Mouse (Mus musculus): ENCODE measurements around the gene Crkl.

Gene Crkl

GRCm38 (mm10) chr16:17451541-17452372 is at the start of gene Crkl:
Gene Crkl (plus strand): TSS chr16:17451987.
- DNase-seq = peak; percentile 96

- peak; percentile 75 to 78 for DNase-seq
Observed at GRCm38 (mm10) chr16:17402855-17403254, 48.9 kb upstream of the Crkl start.

GRCm38 (mm10) chr16:17405271-17405696 is 46.5 kb upstream of the Crkl start:
- DNase-seq = no peak

GRCm38 (mm10) chr16:17405736-17406443 is 45.9 kb upstream of the Crkl start, which contains the start of the genes Snap29 and Pi4ka:
Gene Snap29 (plus strand): TSS chr16:17405986.
Gene Pi4ka (minus strand): TSS chr16:17406314.
- peak; percentile 100 for DNase-seq

- DNase-seq = peak; percentile 43 to 49
Observed at GRCm38 (mm10) chr16:17406512-17407231, 45.1 kb upstream of the Crkl start.

- peak; percentile 62 to 64 for DNase-seq
Observed at GRCm38 (mm10) chr16:17409046-17409445, 42.7 kb upstream of the Crkl start.

GRCm38 (mm10) chr16:17410209-17410608 is 41.6 kb upstream of the Crkl start:
- no peak for DNase-seq

GRCm38 (mm10) chr16:17423021-17423420 is 28.8 kb upstream of the Crkl start:
- no peak for DNase-seq

GRCm38 (mm10) chr16:17432576-17432975 is 19.2 kb upstream of the Crkl start:
- DNase-seq = peak; percentile 32 to 35

GRCm38 (mm10) chr16:17452373-17452715 is 557 bp downstream of the Crkl start:
- DNase-seq = peak in 1 of 2 experiments; percentile 58

- no peak for DNase-seq
Observed at GRCm38 (mm10) chr16:17456901-17457300, 5.1 kb downstream of the Crkl start.

- peak; percentile 70 to 78 for DNase-seq
Observed at GRCm38 (mm10) chr16:17460254-17460653, 8.5 kb downstream of the Crkl start.

- DNase-seq = no peak
Observed at GRCm38 (mm10) chr16:17461596-17461995, 9.8 kb downstream of the Crkl start.

GRCm38 (mm10) chr16:17463184-17463583 is 11.4 kb downstream of the Crkl start:
- peak; percentile 4 to 25 for DNase-seq

- DNase-seq = no peak
Observed at GRCm38 (mm10) chr16:17466875-17467663, 15.3 kb downstream of the Crkl start.

- DNase-seq = no peak
Observed at GRCm38 (mm10) chr16:17472498-17472897, 20.7 kb downstream of the Crkl start.

GRCm38 (mm10) chr16:17474091-17474490 is 22.3 kb downstream of the Crkl start:
- peak; percentile 42 to 49 for DNase-seq

- no peak for DNase-seq
Observed at GRCm38 (mm10) chr16:17474761-17475160, 23.0 kb downstream of the Crkl start.

GRCm38 (mm10) chr16:17475326-17475725 is 23.5 kb downstream of the Crkl start:
- no peak for DNase-seq

- no peak for DNase-seq
Observed at GRCm38 (mm10) chr16:17478331-17478943, 26.6 kb downstream of the Crkl start.

GRCm38 (mm10) chr16:17481465-17481864 is 29.7 kb downstream of the Crkl start:
- no peak for DNase-seq

GRCm38 (mm10) chr16:17486505-17486904 is 34.7 kb downstream of the Crkl start:
- DNase-seq = no peak

All from B cell, adult 2 months (primary cell).